Mouse (Mus musculus): ENCODE results near the gene Clk1. TPM values are rescaled to one million over a fixed set of nuclear protein-coding genes. Genes with fewer than 3 reads are reported as not detected.

Gene Clk1
- polyA plus RNA-seq, 1 experiment from 2014 or later, result 111 TPM

- TF ChIP-seq EP300 (optimal IDR thresholded peaks at IDR 0.05), result no peak
- TF ChIP-seq CTCF (IDR thresholded peaks at IDR 0.05; ENCODE audit: low read depth), result no peak
- no peaks in the 10 kb centered on the region for H3K36me3 ChIP-seq (ENCODE audit: control insufficient read depth, insufficient read depth, low read length)
- 66% methylated on average over 2 of the region's 2 CpGs for WGBS
- H3K4me2 ChIP-seq (replicated peaks; ENCODE audit: low read depth), result no peak overlapping the region
- H3K4me3 ChIP-seq (ENCODE audit: low read depth, low read length), result no peak overlapping the region
- no peak overlapping the region for H3K9ac ChIP-seq (ENCODE audit: low read length)
- H3K9me3 ChIP-seq (ENCODE audit: control insufficient read depth, low read length), result no peaks in the 10 kb centered on the region
- H3K4me1 ChIP-seq (replicated peaks; ENCODE audit: control insufficient read depth, insufficient read depth), result no peaks in the 10 kb centered on the region
- ATAC-seq (ENCODE audit: low FRiP score, low TSS enrichment) (no peak), DNase-seq (ENCODE audit: low spot score) (no peak)
- H3K27ac ChIP-seq (replicated peaks), result no peak overlapping the region
- H3K27me3 ChIP-seq (ENCODE audit: control insufficient read depth, insufficient read depth, low read length), result no peaks in the 10 kb centered on the region
Observed at GRCm38 (mm10) chr1:58369716-58370115, 54.1 kb downstream of the Clk1 start.

GRCm38 (mm10) chr1:58366737-58367471 is 57.0 kb downstream of the Clk1 start:
- Histone ChIP-seq H3K4me1 (replicated peaks; ENCODE audit: control insufficient read depth, insufficient read depth) (no peaks in the 10 kb centered on the region), H3K4me3 (ENCODE audit: low read depth, low read length) (no peak overlapping the region), H3K4me2 (replicated peaks; ENCODE audit: low read depth) (no peak overlapping the region), H3K36me3 (ENCODE audit: control insufficient read depth, insufficient read depth, low read length) (no peaks in the 10 kb centered on the region), H3K27me3 (ENCODE audit: control insufficient read depth, insufficient read depth, low read length) (no peaks in the 10 kb centered on the region), H3K9me3 (ENCODE audit: control insufficient read depth, low read length) (no peaks in the 10 kb centered on the region), H3K27ac (replicated peaks) (peak overlapping the region; percentile 79), H3K9ac (ENCODE audit: low read length) (no peak overlapping the region)
- ATAC-seq (ENCODE audit: low FRiP score, low TSS enrichment) (peak; percentile 99), DNase-seq (ENCODE audit: low spot score) (peak; percentile 79)
- 62% methylated on average over 12 of the region's 12 CpGs for WGBS
- TF ChIP-seq EP300 (optimal IDR thresholded peaks at IDR 0.05) (no peak), CTCF (IDR thresholded peaks at IDR 0.05; ENCODE audit: low read depth) (no peak)

- H3K36me3 ChIP-seq (ENCODE audit: control insufficient read depth, insufficient read depth, low read length), result no peaks in the 10 kb centered on the region
- WGBS, result 89% methylated on average over 3 of the region's 3 CpGs
- no peak for DNase-seq (ENCODE audit: low spot score)
- no peak overlapping the region for H3K4me2 ChIP-seq (replicated peaks; ENCODE audit: low read depth)
- H3K27me3 ChIP-seq (ENCODE audit: control insufficient read depth, insufficient read depth, low read length), result no peaks in the 10 kb centered on the region
- H3K27ac ChIP-seq (replicated peaks), result no peak overlapping the region
- H3K4me3 ChIP-seq (ENCODE audit: low read depth, low read length), result no peak overlapping the region
- ATAC-seq (ENCODE audit: low FRiP score, low TSS enrichment), result no peak
- no peaks in the 10 kb centered on the region for H3K4me1 ChIP-seq (replicated peaks; ENCODE audit: control insufficient read depth, insufficient read depth)
- TF ChIP-seq CTCF (IDR thresholded peaks at IDR 0.05; ENCODE audit: low read depth), result no peak
- no peak for TF ChIP-seq EP300 (optimal IDR thresholded peaks at IDR 0.05)
- H3K9ac ChIP-seq (ENCODE audit: low read length), result no peak overlapping the region
- no peaks in the 10 kb centered on the region for H3K9me3 ChIP-seq (ENCODE audit: control insufficient read depth, low read length)
Observed at GRCm38 (mm10) chr1:58365829-58366228, 58.0 kb downstream of the Clk1 start.

GRCm38 (mm10) chr1:58364551-58364950 is 59.3 kb downstream of the Clk1 start:
- Histone ChIP-seq H3K9me3 (ENCODE audit: control insufficient read depth, low read length) (no peaks in the 10 kb centered on the region), H3K27me3 (ENCODE audit: control insufficient read depth, insufficient read depth, low read length) (no peaks in the 10 kb centered on the region), H3K9ac (ENCODE audit: low read length) (no peak overlapping the region), H3K4me1 (replicated peaks; ENCODE audit: control insufficient read depth, insufficient read depth) (no peaks in the 10 kb centered on the region), H3K36me3 (ENCODE audit: control insufficient read depth, insufficient read depth, low read length) (no peaks in the 10 kb centered on the region), H3K27ac (replicated peaks) (no peak overlapping the region), H3K4me3 (ENCODE audit: low read depth, low read length) (no peak overlapping the region), H3K4me2 (replicated peaks; ENCODE audit: low read depth) (no peak overlapping the region)
- DNase-seq (ENCODE audit: low spot score) (no peak), ATAC-seq (ENCODE audit: low FRiP score, low TSS enrichment) (no peak)
- 97% methylated on average over 12 of the region's 12 CpGs for WGBS
- TF ChIP-seq EP300 (optimal IDR thresholded peaks at IDR 0.05), result no peak
- no peak for TF ChIP-seq CTCF (IDR thresholded peaks at IDR 0.05; ENCODE audit: low read depth)

GRCm38 (mm10) chr1:58362296-58362695 is 61.6 kb downstream of the Clk1 start:
- H3K9me3 ChIP-seq (ENCODE audit: control insufficient read depth, low read length), result no peaks in the 10 kb centered on the region
- H3K36me3 ChIP-seq (ENCODE audit: control insufficient read depth, insufficient read depth, low read length), result no peaks in the 10 kb centered on the region
- WGBS, result 45% methylated on average over 4 of the region's 4 CpGs
- no peaks in the 10 kb centered on the region for H3K27me3 ChIP-seq (ENCODE audit: control insufficient read depth, insufficient read depth, low read length)
- H3K4me2 ChIP-seq (replicated peaks; ENCODE audit: low read depth), result no peak overlapping the region
- H3K4me3 ChIP-seq (ENCODE audit: low read depth, low read length), result no peak overlapping the region
- TF ChIP-seq EP300 (optimal IDR thresholded peaks at IDR 0.05) (no peak), CTCF (IDR thresholded peaks at IDR 0.05; ENCODE audit: low read depth) (no peak)
- no peaks in the 10 kb centered on the region for H3K4me1 ChIP-seq (replicated peaks; ENCODE audit: control insufficient read depth, insufficient read depth)
- ATAC-seq (ENCODE audit: low FRiP score, low TSS enrichment) (no peak), DNase-seq (ENCODE audit: low spot score) (no peak)
- no peak overlapping the region for H3K27ac ChIP-seq (replicated peaks)
- H3K9ac ChIP-seq (ENCODE audit: low read length), result no peak overlapping the region

Other genes starting within 250 kb of the Clk1 start
- gene Aox4, start 213.7 kb downstream of the Clk1 start, polyA plus RNA-seq (2015; fragmentation: Nextera tagmentation; extraction: Ambion mirVana), result 24.8 and 26.3 TPM in 2 replicates
- gene Aox2, start 145.7 kb downstream of the Clk1 start, polyA plus RNA-seq (2015; fragmentation: Nextera tagmentation; extraction: Ambion mirVana), result 0.01 and 0.04 TPM in 2 replicates
- 192 and 230 TPM in 2 replicates for gene Bzw1, start 31.2 kb downstream of the Clk1 start, polyA plus RNA-seq (2015; fragmentation: Nextera tagmentation; extraction: Ambion mirVana)
- gene Nif3l1, start 21.1 kb upstream of the Clk1 start, polyA plus RNA-seq (2015; fragmentation: Nextera tagmentation; extraction: Ambion mirVana), result 20.9 and 23.7 TPM in 2 replicates
- gene Ppil3, start 21.4 kb upstream of the Clk1 start, polyA plus RNA-seq (2015; fragmentation: Nextera tagmentation; extraction: Ambion mirVana), result 29.3 and 32.8 TPM in 2 replicates
- gene Orc2, start 81.0 kb upstream of the Clk1 start, polyA plus RNA-seq (2015; fragmentation: Nextera tagmentation; extraction: Ambion mirVana), result 10.6 and 11.6 TPM in 2 replicates
- 4.4 and 5.4 TPM in 2 replicates for gene Fam126b, start 162.3 kb upstream of the Clk1 start, polyA plus RNA-seq (2015; fragmentation: Nextera tagmentation; extraction: Ambion mirVana)
- 199 and 217 TPM in 2 replicates for gene Ndufb3, start 162.3 kb upstream of the Clk1 start, polyA plus RNA-seq (2015; fragmentation: Nextera tagmentation; extraction: Ambion mirVana)